Mouse (Mus musculus): Measurements from ENCODE around the gene Pcbp3.

The Pcbp3 gene

GRCm38 (mm10) chr10:76857879-76858278, 103.8 kb downstream of the Pcbp3 start:
- no peak for DNase-seq (ENCODE audit: extremely low read depth, low read depth, low spot score)

- no peak for DNase-seq (ENCODE audit: extremely low read depth, low read depth, low spot score)
Observed at GRCm38 (mm10) chr10:76846480-76846879, 115.2 kb downstream of the Pcbp3 start.

GRCm38 (mm10) chr10:76844901-76845300, 116.8 kb downstream of the Pcbp3 start:
- no peak for DNase-seq (ENCODE audit: extremely low read depth, low read depth, low spot score)

GRCm38 (mm10) chr10:76844365-76844764, 117.3 kb downstream of the Pcbp3 start:
- no peak for DNase-seq (ENCODE audit: extremely low read depth, low read depth, low spot score)

GRCm38 (mm10) chr10:76842087-76842486, 119.6 kb downstream of the Pcbp3 start:
- no peak for DNase-seq (ENCODE audit: extremely low read depth, low read depth, low spot score)

GRCm38 (mm10) chr10:76841220-76841619, 120.5 kb downstream of the Pcbp3 start:
- DNase-seq (ENCODE audit: extremely low read depth, low read depth, low spot score) = no peak

- DNase-seq (ENCODE audit: extremely low read depth, low read depth, low spot score) = no peak
Observed at GRCm38 (mm10) chr10:76840566-76840965, 121.1 kb downstream of the Pcbp3 start.

- DNase-seq (ENCODE audit: extremely low read depth, low read depth, low spot score) = no peak
Observed at GRCm38 (mm10) chr10:76835497-76836357, 126.0 kb downstream of the Pcbp3 start.

GRCm38 (mm10) chr10:76832841-76833240, 128.8 kb downstream of the Pcbp3 start:
- no peak for DNase-seq (ENCODE audit: extremely low read depth, low read depth, low spot score)

- DNase-seq (ENCODE audit: extremely low read depth, low read depth, low spot score) = no peak
Observed at GRCm38 (mm10) chr10:76831915-76832314, 129.8 kb downstream of the Pcbp3 start.

- DNase-seq (ENCODE audit: extremely low read depth, low read depth, low spot score) = no peak
Observed at GRCm38 (mm10) chr10:76831151-76831550, 130.5 kb downstream of the Pcbp3 start.

- no peak for DNase-seq (ENCODE audit: extremely low read depth, low read depth, low spot score)
Observed at GRCm38 (mm10) chr10:76828936-76829335, 132.8 kb downstream of the Pcbp3 start.

- no peak for DNase-seq (ENCODE audit: extremely low read depth, low read depth, low spot score)
Observed at GRCm38 (mm10) chr10:76822698-76823097, 139.0 kb downstream of the Pcbp3 start.

- DNase-seq (ENCODE audit: extremely low read depth, low read depth, low spot score) = no peak
Observed at GRCm38 (mm10) chr10:76819321-76819720, 142.4 kb downstream of the Pcbp3 start.

GRCm38 (mm10) chr10:76818337-76818736, 143.3 kb downstream of the Pcbp3 start:
- DNase-seq (ENCODE audit: extremely low read depth, low read depth, low spot score) = no peak

- DNase-seq (ENCODE audit: extremely low read depth, low read depth, low spot score) = no peak
Observed at GRCm38 (mm10) chr10:76816930-76817329, 144.8 kb downstream of the Pcbp3 start.

- no peak for DNase-seq (ENCODE audit: extremely low read depth, low read depth, low spot score)
Observed at GRCm38 (mm10) chr10:76816436-76816835, 145.3 kb downstream of the Pcbp3 start.

GRCm38 (mm10) chr10:76815481-76815880, 146.2 kb downstream of the Pcbp3 start:
- no peak for DNase-seq (ENCODE audit: extremely low read depth, low read depth, low spot score)

GRCm38 (mm10) chr10:76814811-76815210, 146.9 kb downstream of the Pcbp3 start:
- DNase-seq (ENCODE audit: extremely low read depth, low read depth, low spot score) = no peak

GRCm38 (mm10) chr10:76809916-76810660, 151.6 kb downstream of the Pcbp3 start:
- DNase-seq (ENCODE audit: extremely low read depth, low read depth, low spot score) = no peak

- DNase-seq (ENCODE audit: extremely low read depth, low read depth, low spot score) = no peak
Observed at GRCm38 (mm10) chr10:76809439-76809838, 152.2 kb downstream of the Pcbp3 start.

All from fat pad, adult 2 months (tissue).